Mouse (Mus musculus): ENCODE data around the gene Cfap99. TPM values are rescaled to one million over a fixed set of nuclear protein-coding genes. Genes with fewer than 3 reads are reported as not detected.

Gene Cfap99
- polyA plus RNA-seq (2012; rRNA removed; ENCODE audit: low replicate concordance), result 0.14 TPM in 1 of 2 replicates, not detected in the other

DNA sequence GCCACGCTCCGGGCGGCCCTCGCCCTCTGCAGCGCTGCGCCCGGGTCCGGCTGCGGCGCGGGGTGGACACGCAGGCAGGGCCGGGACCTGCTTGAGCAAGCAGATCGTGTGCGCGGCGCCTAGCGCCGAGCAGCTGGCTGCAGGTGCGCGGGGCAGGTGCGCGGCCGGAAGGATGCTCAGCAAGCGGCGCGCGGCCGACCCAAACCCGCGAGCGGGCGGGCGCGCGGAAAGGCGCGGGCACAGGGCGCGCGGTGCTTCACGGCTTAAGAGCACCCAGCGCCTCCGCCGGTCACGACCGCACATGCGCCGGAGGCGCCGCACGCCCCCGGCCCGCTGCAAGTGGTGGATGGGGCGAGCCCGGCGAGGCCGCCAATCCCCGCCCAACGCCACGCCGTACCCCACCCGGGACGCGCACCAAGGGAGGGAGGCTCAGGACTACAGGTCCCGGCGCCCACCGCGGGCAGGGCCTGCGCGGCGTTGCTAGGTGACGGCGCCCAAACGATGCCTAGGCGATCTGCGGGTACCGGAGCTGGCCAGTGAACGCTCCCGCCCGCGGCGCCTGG lies at the start of gene Cfap99, which contains the start of gene Zfyve28:
Gene Cfap99, plus strand, starts transcription at position 447 of the 563 bp plus-strand sequence.
Gene Zfyve28, minus strand, starts transcription at position 296 of the 563 bp plus-strand sequence.

DNA sequence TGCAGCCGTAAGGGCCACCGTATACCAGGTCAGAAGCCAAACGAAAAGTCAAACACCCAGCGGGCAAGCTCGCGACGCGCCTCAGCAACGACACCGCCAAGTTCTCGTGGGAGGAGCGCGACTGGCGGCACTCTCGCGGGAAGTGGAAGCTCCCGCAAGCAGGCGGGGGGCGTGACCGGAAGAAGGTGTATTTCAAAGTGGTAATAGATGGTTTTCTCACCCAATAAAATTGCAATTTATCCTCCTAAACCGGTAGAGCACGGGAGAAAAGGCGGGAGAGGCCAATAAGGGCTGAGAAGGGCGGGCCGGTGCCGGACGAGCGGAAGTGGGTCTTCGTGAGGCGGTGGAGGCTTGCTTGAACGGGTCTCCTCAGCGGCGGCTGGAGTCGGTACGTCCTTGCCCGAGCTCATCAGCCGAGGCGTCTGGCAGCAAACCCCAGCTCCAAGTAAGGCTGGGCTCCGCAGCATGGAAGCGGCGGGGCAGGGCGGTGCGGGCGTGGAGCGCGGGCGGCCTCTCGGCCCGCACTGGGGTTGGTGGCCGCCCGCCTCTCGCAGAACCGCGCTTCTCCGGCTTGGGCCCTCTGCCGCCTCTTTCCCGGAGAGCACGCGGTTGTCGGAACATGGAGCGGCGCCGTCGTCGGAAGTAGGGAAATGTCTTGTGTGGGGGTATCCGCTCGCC lies 47.8 kb downstream of the Cfap99 start, which contains the start of gene Rnf4:
Gene Rnf4, plus strand, starts transcription at position 193 of the 678 bp plus-strand sequence.

GRCm38 (mm10) chr5:34369341-34370021 lies 81.1 kb downstream of the Cfap99 start, which contains the start of gene Fam193a:
Fam193a (plus strand) TSS chr5:34369933.

Other genes with a start within 250 kb of the Cfap99 start
- gene Poln, start 119.2 kb upstream of the Cfap99 start, polyA plus RNA-seq (2012; rRNA removed; ENCODE audit: low replicate concordance), result 10.1 and 34.1 TPM in 2 replicates
- 1.5 and 2.6 TPM in 2 replicates for gene Haus3, start 119.1 kb upstream of the Cfap99 start, polyA plus RNA-seq (2012; rRNA removed; ENCODE audit: low replicate concordance)
- 245 and 303 TPM in 2 replicates for gene Mxd4, start 100.9 kb upstream of the Cfap99 start, polyA plus RNA-seq (2012; rRNA removed; ENCODE audit: low replicate concordance)
- 3.0 and 3.7 TPM in 2 replicates for gene Zfyve28, start 151 bp upstream of the Cfap99 start, polyA plus RNA-seq (2012; rRNA removed; ENCODE audit: low replicate concordance)
- gene Rnf4, start 47.7 kb downstream of the Cfap99 start, polyA plus RNA-seq (2012; rRNA removed; ENCODE audit: low replicate concordance), result 113 and 114 TPM in 2 replicates
- 19.3 and 67.5 TPM in 2 replicates for gene Fam193a, start 81.3 kb downstream of the Cfap99 start, polyA plus RNA-seq (2012; rRNA removed; ENCODE audit: low replicate concordance)
- 21.1 and 32.2 TPM in 2 replicates for gene Tnip2, start 225.4 kb downstream of the Cfap99 start, polyA plus RNA-seq (2012; rRNA removed; ENCODE audit: low replicate concordance)
- 9.8 and 16.9 TPM in 2 replicates for gene Sh3bp2, start 237.2 kb downstream of the Cfap99 start, polyA plus RNA-seq (2012; rRNA removed; ENCODE audit: low replicate concordance)